Mouse (Mus musculus) heart, embryonic 11.5 days (tissue): ENCODE data around the gene Cemip. TPM values are rescaled to one million over a fixed set of nuclear protein-coding genes. Genes with fewer than 3 reads are reported as not detected.

ENCODE experiments used
- ATAC-seq: fragments of 200-750 bp; cut with Nextera tagmentation; replicated peaks from 2 replicates; pipeline ENCODE4 v1.8.0; 2017; ENCODE audit warnings: moderate library complexity; ENCODE audit not compliant: insufficient number of reproducible peaks, low FRiP score, low TSS enrichment
- H3K27ac ChIP-seq: fragments of 300-500 bp; sonication (generic); 2 replicates; pipeline ENCODE4 v1.5.1; 2014; ENCODE audit warnings: mild to moderate bottlenecking, low read depth, low read length
- H3K27me3 ChIP-seq: fragments of 300-500 bp; sonication (generic); 2 replicates; pipeline ENCODE4 v1.6.1; 2014; ENCODE audit warnings: mild to moderate bottlenecking, low read length, mixed read lengths; ENCODE audit not compliant: control insufficient read depth, insufficient read depth
- H3K36me3 ChIP-seq: fragments of 300-500 bp; sonication (generic); 2 replicates; pipeline ENCODE4 v1.6.1; 2014; ENCODE audit warnings: mild to moderate bottlenecking, low read length, moderate library complexity, mixed read lengths; ENCODE audit not compliant: control insufficient read depth, insufficient read depth
- H3K4me1 ChIP-seq: fragments of 300-500 bp; sonication (generic); 2 replicates; pipeline ENCODE4 v1.6.1; 2014; ENCODE audit warnings: low read length; ENCODE audit not compliant: control insufficient read depth, insufficient read depth
- H3K4me2 ChIP-seq: fragments of 300-500 bp; sonication (generic); 2 replicates; pipeline ENCODE4 v1.6.1; 2014; ENCODE audit warnings: mild to moderate bottlenecking, moderate library complexity
- H3K4me3 ChIP-seq: fragments of 300-500 bp; sonication (generic); 2 replicates; pipeline ENCODE4 v1.5.1; 2014; ENCODE audit warnings: low read depth, low read length
- H3K9ac ChIP-seq: fragments of 300-500 bp; sonication (generic); 2 replicates; pipeline ENCODE4 v1.6.1; 2014; ENCODE audit warnings: mild to moderate bottlenecking, low read depth, low read length, moderate library complexity
- H3K9me3 ChIP-seq: fragments of 300-500 bp; sonication (generic); replicated peaks from 2 replicates; pipeline ENCODE4 v1.6.1; 2016; ENCODE audit warnings: low read length; ENCODE audit not compliant: control insufficient read depth
- WGBS: fragments of 180-500 bp; shearing (Covaris S2); extraction: QIAGEN DNeasy Blood & Tissue Kit; methylation state at CpG from one replicate; pipeline ENCODE4 v1.1.7; 2014; ENCODE audit not compliant: insufficient replicate concordance; 5-methylcytosine and 5-hydroxymethylcytosine counted together
- polyA plus RNA-seq: library from polyadenylated mRNA; unstranded; fragments of >200 nt; fragmentation: Nextera tagmentation; extraction: Ambion mirVana; gene quantifications from 2 replicates; pipeline ENCODE4 v1.2.1, GENCODE M21; 2014

The Cemip gene
- polyA plus RNA-seq, 1 experiment from 2014 or later = 0.82 TPM

GRCm38 (mm10) chr7:84119216-84120105 lies 33.2 kb upstream of the Cemip start:
- no peak for ATAC-seq
- 72% methylated on average over 12 of the region's 12 CpGs for WGBS
- H3K27ac ChIP-seq = no peak overlapping the region
- no peak overlapping the region for H3K4me2 ChIP-seq
- H3K4me3 ChIP-seq = no peak overlapping the region
- H3K9ac ChIP-seq = no peak overlapping the region
- H3K27me3 ChIP-seq = no peaks in the 10 kb centered on the region
- peaks cover 59% of the 10 kb centered on the region for H3K4me1 ChIP-seq
- no peaks in the 10 kb centered on the region for H3K36me3 ChIP-seq
- H3K9me3 ChIP-seq = no peaks in the 10 kb centered on the region

GRCm38 (mm10) chr7:84117543-84118122 lies 31.3 kb upstream of the Cemip start:
- no peaks in the 10 kb centered on the region for H3K27me3 ChIP-seq
- H3K9ac ChIP-seq = no peak overlapping the region
- no peak overlapping the region for H3K27ac ChIP-seq
- no peaks in the 10 kb centered on the region for H3K36me3 ChIP-seq
- 77% methylated on average over 6 of the region's 6 CpGs for WGBS
- H3K4me3 ChIP-seq = no peak overlapping the region
- H3K4me1 ChIP-seq = peaks cover 51% of the 10 kb centered on the region
- no peak for ATAC-seq
- no peak overlapping the region for H3K4me2 ChIP-seq
- H3K9me3 ChIP-seq = no peaks in the 10 kb centered on the region

GRCm38 (mm10) chr7:84116621-84117542 lies 30.6 kb upstream of the Cemip start:
- Histone ChIP-seq H3K4me3 (no peak overlapping the region), H3K4me1 (peaks cover 51% of the 10 kb centered on the region), H3K4me2 (no peak overlapping the region), H3K27me3 (no peaks in the 10 kb centered on the region), H3K9ac (no peak overlapping the region), H3K36me3 (no peaks in the 10 kb centered on the region; the same call in 1 of the 2 replicates), H3K9me3 (no peaks in the 10 kb centered on the region), H3K27ac (no peak overlapping the region)
- ATAC-seq = no peak
- 66% methylated on average over 7 of the region's 7 CpGs for WGBS

GRCm38 (mm10) chr7:84115385-84115784 lies 29.1 kb upstream of the Cemip start:
- H3K9ac ChIP-seq = no peak overlapping the region
- no peaks in the 10 kb centered on the region for H3K9me3 ChIP-seq
- H3K4me1 ChIP-seq = peaks cover 37% of the 10 kb centered on the region
- no peak overlapping the region for H3K4me3 ChIP-seq
- H3K36me3 ChIP-seq = no peaks in the 10 kb centered on the region; the same call in 1 of the 2 replicates
- H3K4me2 ChIP-seq = no peak overlapping the region
- 51% methylated on average over 2 of the region's 2 CpGs for WGBS
- H3K27ac ChIP-seq = no peak overlapping the region
- ATAC-seq = no peak
- H3K27me3 ChIP-seq = no peaks in the 10 kb centered on the region

GRCm38 (mm10) chr7:84114775-84115174 lies 28.5 kb upstream of the Cemip start:
- Histone ChIP-seq H3K4me1 (peaks cover 32% of the 10 kb centered on the region), H3K9me3 (no peaks in the 10 kb centered on the region), H3K9ac (no peak overlapping the region), H3K36me3 (peaks cover 2% of the 10 kb centered on the region; the same call in 1 of the 2 replicates), H3K4me2 (no peak overlapping the region), H3K27ac (no peak overlapping the region), H3K4me3 (no peak overlapping the region), H3K27me3 (no peaks in the 10 kb centered on the region)
- no peak for ATAC-seq
- 86% methylated on average over 3 of the region's 3 CpGs for WGBS

- WGBS = 87% methylated on average over 8 of the region's 8 CpGs
- Histone ChIP-seq H3K9ac (no peak overlapping the region), H3K27me3 (no peaks in the 10 kb centered on the region), H3K27ac (no peak overlapping the region), H3K9me3 (no peaks in the 10 kb centered on the region), H3K4me1 (peaks cover 15% of the 10 kb centered on the region), H3K4me2 (no peak overlapping the region), H3K36me3 (peaks cover 9% of the 10 kb centered on the region), H3K4me3 (no peak overlapping the region)
- no peak for ATAC-seq
Observed at GRCm38 (mm10) chr7:84113035-84113390, 26.7 kb upstream of the Cemip start.

GRCm38 (mm10) chr7:84112351-84113034 lies 26.2 kb upstream of the Cemip start:
- no peak overlapping the region for H3K27ac ChIP-seq
- no peak overlapping the region for H3K9ac ChIP-seq
- no peak for ATAC-seq
- H3K36me3 ChIP-seq = peaks cover 9% of the 10 kb centered on the region
- H3K27me3 ChIP-seq = no peaks in the 10 kb centered on the region
- no peak overlapping the region for H3K4me2 ChIP-seq
- no peaks in the 10 kb centered on the region for H3K9me3 ChIP-seq
- peaks cover 10% of the 10 kb centered on the region for H3K4me1 ChIP-seq
- H3K4me3 ChIP-seq = no peak overlapping the region
- 76% methylated on average over 6 of the region's 6 CpGs for WGBS
